Mouse (Mus musculus): ENCODE results near the gene Fam160a2. TPM values are rescaled to one million over a fixed set of nuclear protein-coding genes. Genes with fewer than 3 reads are reported as not detected.
A peak's percentile ranks its signal among the peaks of the same experiment; 100 is the strongest.
"Not testable (repeated sequence)": the region's sequence is repeated elsewhere in the genome, so short reads cannot be mapped to it uniquely, and the experiment has no call there.

Gene Fam160a2
- polyA plus RNA-seq, 1 experiment: 25.4 TPM

DNA sequence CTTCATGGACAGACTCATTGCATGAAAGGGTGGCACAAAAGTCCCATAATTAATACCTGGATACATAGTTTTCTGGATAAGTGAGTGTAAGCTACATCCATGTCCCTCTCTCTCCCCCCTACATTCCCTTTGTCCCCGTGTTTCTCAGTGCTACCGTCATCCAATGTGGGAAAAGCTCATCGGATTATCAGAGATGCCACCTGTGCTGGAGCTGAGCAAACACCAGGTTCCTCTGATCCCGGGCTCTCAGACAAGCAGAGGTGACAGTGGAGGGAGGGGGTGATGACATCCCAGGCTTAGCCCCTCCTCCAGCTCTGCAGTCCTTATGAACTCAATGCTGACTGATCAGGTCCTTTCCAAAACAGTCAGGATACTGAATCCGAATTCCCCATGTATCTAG is 24.5 kb upstream of the Fam160a2 start:
- TF ChIP-seq POLR2A (IDR thresholded peaks at IDR 0.05; ENCODE audit: low read depth, low read length) (no peak), CTCF (IDR thresholded peaks at IDR 0.05; ENCODE audit: borderline replicate concordance, insufficient read depth, low read length) (no peak)
- Histone ChIP-seq H3K27ac (ENCODE audit: insufficient read depth, low read length) (no peak overlapping the region), H3K4me1 (ENCODE audit: control insufficient read depth, insufficient read depth, low read length) (0 out of 2 replicates have a peak, but pooled peaks cover 3% of the 10 kb centered on the region), H3K4me3 (ENCODE audit: insufficient read depth, low read length) (no peak overlapping the region)

GRCm38 (mm10) chr7:105420903-105421302 is 21.0 kb upstream of the Fam160a2 start:
- Histone ChIP-seq H3K4me3 (ENCODE audit: insufficient read depth, low read length) (no peak overlapping the region), H3K4me1 (ENCODE audit: control insufficient read depth, insufficient read depth, low read length) (0 out of 2 replicates have a peak, but pooled peaks cover 3% of the 10 kb centered on the region), H3K27ac (ENCODE audit: insufficient read depth, low read length) (no peak overlapping the region)
- TF ChIP-seq POLR2A (IDR thresholded peaks at IDR 0.05; ENCODE audit: low read depth, low read length): no peak
- no peak for TF ChIP-seq CTCF (IDR thresholded peaks at IDR 0.05; ENCODE audit: borderline replicate concordance, insufficient read depth, low read length)

DNA sequence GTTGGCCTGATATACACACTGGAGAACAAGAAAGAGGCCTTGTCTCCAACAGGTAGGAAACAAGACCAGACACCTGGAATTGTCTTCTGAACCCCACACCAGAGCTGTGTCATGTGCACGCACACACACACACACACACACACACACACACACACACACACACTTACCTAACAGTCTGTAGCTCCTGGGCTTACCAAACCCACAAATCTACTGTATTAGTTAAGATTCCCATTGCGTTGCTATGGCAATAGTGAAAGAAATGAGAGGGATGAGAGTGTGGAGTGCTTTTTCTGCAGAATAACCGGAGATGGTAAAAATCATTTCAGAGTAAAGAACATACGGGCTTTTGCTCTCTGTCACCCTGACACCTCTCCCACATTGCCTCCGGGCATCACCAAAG is 18.3 kb upstream of the Fam160a2 start:
- no peak overlapping the region for H3K4me3 ChIP-seq (ENCODE audit: insufficient read depth, low read length)
- H3K27ac ChIP-seq (ENCODE audit: insufficient read depth, low read length): no peak overlapping the region
- 0 out of 2 replicates have a peak, but pooled peaks cover 3% of the 10 kb centered on the region for H3K4me1 ChIP-seq (ENCODE audit: control insufficient read depth, insufficient read depth, low read length)
- no peak for TF ChIP-seq POLR2A (IDR thresholded peaks at IDR 0.05; ENCODE audit: low read depth, low read length)
- no peak for TF ChIP-seq CTCF (IDR thresholded peaks at IDR 0.05; ENCODE audit: borderline replicate concordance, insufficient read depth, low read length)

DNA sequence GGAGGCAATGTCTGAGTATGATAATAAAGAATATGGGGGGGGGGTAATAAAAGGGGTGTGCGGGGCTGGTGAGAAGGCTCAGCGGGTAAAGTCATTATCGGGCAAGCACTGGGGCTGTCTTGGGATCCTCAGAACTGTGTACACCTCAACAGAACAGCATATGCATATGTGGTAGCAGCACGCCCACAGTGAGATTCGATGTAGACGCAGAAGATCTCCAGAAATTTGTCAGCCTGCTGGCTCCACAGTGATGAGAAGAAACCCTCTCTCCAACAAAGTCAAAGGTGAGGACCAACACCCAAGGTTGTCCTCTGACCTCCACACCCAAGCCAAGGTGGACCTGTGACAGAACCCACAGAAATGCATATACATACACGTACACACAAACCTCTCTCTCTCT is 16.7 kb upstream of the Fam160a2 start:
- no peak for TF ChIP-seq POLR2A (IDR thresholded peaks at IDR 0.05; ENCODE audit: low read depth, low read length)
- no peak for TF ChIP-seq CTCF (IDR thresholded peaks at IDR 0.05; ENCODE audit: borderline replicate concordance, insufficient read depth, low read length)
- H3K4me3 ChIP-seq (ENCODE audit: insufficient read depth, low read length): no peak overlapping the region
- no peak overlapping the region for H3K27ac ChIP-seq (ENCODE audit: insufficient read depth, low read length)
- 0 out of 2 replicates have a peak, but pooled peaks cover 3% of the 10 kb centered on the region for H3K4me1 ChIP-seq (ENCODE audit: control insufficient read depth, insufficient read depth, low read length)

DNA sequence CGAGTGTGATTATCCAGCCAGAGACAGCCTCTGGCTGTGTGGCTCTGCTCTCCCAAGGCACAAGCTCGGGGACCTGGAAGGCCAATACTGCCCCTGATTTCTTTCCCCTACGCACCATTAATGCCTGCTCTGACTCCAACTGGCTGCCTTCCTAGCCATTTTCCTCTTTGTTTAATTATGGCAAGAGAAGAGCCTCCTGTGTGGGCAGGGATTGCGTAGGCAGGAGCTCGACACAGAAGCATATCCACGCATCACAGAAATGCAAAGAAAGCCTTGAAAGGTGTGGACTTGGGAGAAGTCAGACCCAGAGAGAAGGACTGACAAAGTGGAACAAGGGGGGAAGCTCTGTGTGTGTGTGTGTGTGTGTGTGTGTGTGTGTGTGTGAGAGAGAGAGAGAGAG is 14.5 kb upstream of the Fam160a2 start:
- H3K27ac ChIP-seq (ENCODE audit: insufficient read depth, low read length): no peak overlapping the region
- TF ChIP-seq CTCF (IDR thresholded peaks at IDR 0.05; ENCODE audit: borderline replicate concordance, insufficient read depth, low read length): no peak
- no peak for TF ChIP-seq POLR2A (IDR thresholded peaks at IDR 0.05; ENCODE audit: low read depth, low read length)
- no peaks in the 10 kb centered on the region for H3K4me1 ChIP-seq (ENCODE audit: control insufficient read depth, insufficient read depth, low read length)
- no peak overlapping the region for H3K4me3 ChIP-seq (ENCODE audit: insufficient read depth, low read length)

GRCm38 (mm10) chr7:105411874-105412632 is 12.2 kb upstream of the Fam160a2 start:
- H3K27ac ChIP-seq (ENCODE audit: insufficient read depth, low read length); H3K4me3 ChIP-seq (ENCODE audit: insufficient read depth, low read length); H3K4me1 ChIP-seq (ENCODE audit: control insufficient read depth, insufficient read depth, low read length): not testable (repeated sequence)
- TF ChIP-seq CTCF (IDR thresholded peaks at IDR 0.05; ENCODE audit: borderline replicate concordance, insufficient read depth, low read length): peak; percentile 58

GRCm38 (mm10) chr7:105406322-105406721 is 6.5 kb upstream of the Fam160a2 start:
- H3K27ac ChIP-seq (ENCODE audit: insufficient read depth, low read length): no peak overlapping the region
- H3K4me3 ChIP-seq (ENCODE audit: insufficient read depth, low read length): no peak overlapping the region
- TF ChIP-seq POLR2A (IDR thresholded peaks at IDR 0.05; ENCODE audit: low read depth, low read length) (no peak), CTCF (IDR thresholded peaks at IDR 0.05; ENCODE audit: borderline replicate concordance, insufficient read depth, low read length) (no peak)
- H3K4me1 ChIP-seq (ENCODE audit: control insufficient read depth, insufficient read depth, low read length): no peaks in the 10 kb centered on the region

- H3K4me1 ChIP-seq (ENCODE audit: control insufficient read depth, insufficient read depth, low read length): no peaks in the 10 kb centered on the region
- H3K4me3 ChIP-seq (ENCODE audit: insufficient read depth, low read length): no peak within 1 kb of the TSS
- no peak within 1 kb of the TSS for H3K27ac ChIP-seq (ENCODE audit: insufficient read depth, low read length)
- TF ChIP-seq CTCF (IDR thresholded peaks at IDR 0.05; ENCODE audit: borderline replicate concordance, insufficient read depth, low read length) (no peak), POLR2A (IDR thresholded peaks at IDR 0.05; ENCODE audit: low read depth, low read length) (no peak)
Observed at GRCm38 (mm10) chr7:105404268-105404667, 4.4 kb upstream of the Fam160a2 start, which contains the start of gene Cnga4. Gene Cnga4 (plus strand): TSS chr7:105404568.

DNA sequence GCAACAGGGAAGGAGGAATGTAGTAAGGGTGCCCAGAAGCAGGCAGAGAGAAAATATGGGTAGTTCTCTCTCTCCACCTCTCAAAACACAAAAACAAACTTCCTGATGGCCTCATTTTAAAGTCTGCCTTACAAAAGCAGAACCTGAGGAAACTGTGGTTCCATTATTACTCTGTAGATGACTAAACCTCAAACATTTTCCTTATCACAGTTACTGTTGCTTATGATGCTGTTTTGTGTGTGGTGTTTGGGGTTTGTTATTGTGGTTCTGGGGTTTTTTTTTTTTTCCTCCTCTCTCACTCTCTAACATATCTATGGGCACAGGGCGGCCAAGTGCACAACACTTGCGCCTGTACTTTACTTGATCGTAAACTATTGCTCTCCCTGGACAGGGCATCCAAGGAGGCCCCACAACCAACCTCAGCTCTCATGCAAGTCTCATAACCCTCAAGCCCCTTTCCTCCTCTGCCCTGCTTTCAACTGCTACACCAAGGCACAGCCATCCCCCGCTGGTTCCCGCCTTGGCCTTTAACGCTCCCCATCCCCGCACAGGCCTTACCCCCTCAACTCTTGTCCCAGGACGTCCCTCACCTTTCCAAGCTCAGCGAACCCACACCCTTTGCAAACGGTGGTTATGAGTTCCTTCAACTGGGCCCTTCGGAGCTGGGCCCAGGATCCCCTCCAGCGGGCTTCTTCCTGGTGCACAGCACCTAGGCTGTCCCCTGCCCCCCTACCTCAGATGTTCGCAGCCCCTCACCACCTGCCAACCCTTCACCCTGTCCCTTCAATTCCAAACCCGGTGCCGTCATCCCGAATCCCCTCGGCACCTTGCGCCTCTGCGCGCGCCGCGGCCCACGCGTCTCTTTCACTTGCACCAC is 558 bp downstream of the Fam160a2 start:
- peak overlapping the region; percentile 89 for H3K4me3 ChIP-seq (ENCODE audit: insufficient read depth, low read length)
- no peak for TF ChIP-seq CTCF (IDR thresholded peaks at IDR 0.05; ENCODE audit: borderline replicate concordance, insufficient read depth, low read length)
- TF ChIP-seq POLR2A (IDR thresholded peaks at IDR 0.05; ENCODE audit: low read depth, low read length): no peak; the same call in 1 of the 2 replicates
- peaks cover 7% of the 10 kb centered on the region; the same call in 1 of the 2 replicates for H3K4me1 ChIP-seq (ENCODE audit: control insufficient read depth, insufficient read depth, low read length)
- H3K27ac ChIP-seq (ENCODE audit: insufficient read depth, low read length): no peak overlapping the region
